Mouse (Mus musculus): ENCODE data around the gene Cd247.

GRCm38 (mm10) chr1:165891686-165892085 lies 103.2 kb downstream of the Cd247 start:
- no peak for TF ChIP-seq CTCF (IDR thresholded peaks at IDR 0.05; ENCODE audit: control insufficient read depth, insufficient read depth, insufficient replicate concordance, low read depth, low read length)
- TF ChIP-seq POLR2A (IDR thresholded peaks at IDR 0.05; ENCODE audit: control insufficient read depth, low read depth, low read length) = no peak
